Mouse (Mus musculus): ENCODE data around the gene Atp6v0a1.

GRCm38 (mm10) chr11:100964901-100965542 is 44.2 kb upstream of the Atp6v0a1 start:
- TF ChIP-seq GATA1 (IDR thresholded peaks at IDR 0.05; ENCODE audit: low read length) (no peak), TAL1 (IDR thresholded peaks at IDR 0.05; ENCODE audit: low read length) (no peak)
